Mouse (Mus musculus) cerebellum, adult 2 months (tissue): ENCODE results near the gene Trim38. TPM values are rescaled to one million over a fixed set of nuclear protein-coding genes. Genes with fewer than 3 reads are reported as not detected.
"Not testable (repeated sequence)": the region's sequence is repeated elsewhere in the genome, so short reads cannot be mapped to it uniquely, and the experiment has no call there.

Source experiments
- DNase-seq, 2 experiments: peaks; one replicate each; pipeline ENCODE4 v3.0.0; 2021
- H3K27ac ChIP-seq: fragments of 200-500 bp; 2 replicates; pipeline ENCODE4 v1.5.1; 2012; ENCODE audit warnings: low read length, control low read depth, inconsistent platforms; ENCODE audit not compliant: insufficient read depth
- H3K27me3 ChIP-seq: fragments of 200-500 bp; 2 replicates; pipeline ENCODE4 v1.6.1; 2012; ENCODE audit warnings: inconsistent platforms, mild to moderate bottlenecking, low read length, moderate library complexity; ENCODE audit not compliant: control insufficient read depth, insufficient read depth
- H3K4me1 ChIP-seq: fragments of 200-500 bp; 2 replicates; pipeline ENCODE4 v1.6.1; 2011; ENCODE audit warnings: low read length; ENCODE audit not compliant: control insufficient read depth, insufficient read depth
- H3K4me3 ChIP-seq: fragments of 200-500 bp; replicated peaks from 2 replicates; pipeline ENCODE3; 2011; ENCODE audit warnings: mild to moderate bottlenecking, low read depth, low read length, control low read depth; ENCODE audit not compliant: insufficient read depth
- CTCF ChIP-seq: fragments of 200-500 bp; IDR thresholded peaks from 2 replicates; pipeline ENCODE4 v1.5.1; 2011; ENCODE audit warnings: low read depth, mild to moderate bottlenecking, control low read depth, low read length, moderate library complexity, borderline replicate concordance; ENCODE audit not compliant: insufficient read depth
- POLR2A ChIP-seq: fragments of 200-500 bp; IDR thresholded peaks from 2 replicates; pipeline ENCODE4 v1.6.1; 2011; ENCODE audit warnings: low read length, control low read depth, borderline replicate concordance; ENCODE audit not compliant: insufficient read depth
- WGBS: fragments of 180-500 bp; shearing (Covaris S2); methylation state at CpG from one replicate; pipeline ENCODE4 v1.1.7; 2018; 5-methylcytosine and 5-hydroxymethylcytosine counted together
- polyA plus RNA-seq: library from polyadenylated mRNA; depleted of rRNA; stranded (reverse); fragments of >200 nt; gene quantifications from 2 replicates; pipeline ENCODE4 v1.2.3, GENCODE M21; 2012

Gene Trim38
- polyA plus RNA-seq, 1 experiment, result 0.08 TPM

GRCm38 (mm10) chr13:23749563-23750121, 20.1 kb upstream of the Trim38 start:
- Histone ChIP-seq H3K4me3 (no peak overlapping the region), H3K27me3 (no peaks in the 10 kb centered on the region), H3K4me1 (no peaks in the 10 kb centered on the region), H3K27ac (no peak overlapping the region)
- DNase-seq, result no peak
- no peak for TF ChIP-seq CTCF
- no peak for TF ChIP-seq POLR2A
- 95% methylated on average over 5 of the region's 5 CpGs for WGBS

GRCm38 (mm10) chr13:23750839-23751477, 18.8 kb upstream of the Trim38 start, which contains the start of gene Hist1h2ab:
TSS of gene Hist1h2ab (plus strand) at chr13:23751126.
- Histone ChIP-seq H3K4me3 (peak within 1 kb of the TSS; percentile 60), H3K27ac (peak within 1 kb of the TSS; percentile 23; the same call in 1 of the 2 replicates)
- not testable (repeated sequence) for H3K4me1 ChIP-seq, H3K27me3 ChIP-seq
- 4% methylated on average over 34 of the region's 47 CpGs for WGBS
- peak; percentile 63 to 75 for DNase-seq

GRCm38 (mm10) chr13:23751478-23751956, 18.2 kb upstream of the Trim38 start:
- DNase-seq, result no peak
- WGBS, result 6% methylated on average over 11 of the region's 11 CpGs
- H3K27me3 ChIP-seq, result no peaks in the 10 kb centered on the region
- no peak overlapping the region for H3K4me3 ChIP-seq
- H3K27ac ChIP-seq, result no peak overlapping the region
- TF ChIP-seq POLR2A, result no peak
- TF ChIP-seq CTCF, result no peak
- H3K4me1 ChIP-seq, result no peaks in the 10 kb centered on the region

- not testable (repeated sequence) for H3K4me3 ChIP-seq, H3K27me3 ChIP-seq, H3K4me1 ChIP-seq
Observed at GRCm38 (mm10) chr13:23752067-23752741, 17.5 kb upstream of the Trim38 start, which contains the start of gene Hist1h3b. TSS of gene Hist1h3b (plus strand) at chr13:23752267.

GRCm38 (mm10) chr13:23752742-23753172, 17.0 kb upstream of the Trim38 start:
- no peaks in the 10 kb centered on the region for H3K4me1 ChIP-seq
- H3K4me3 ChIP-seq, result no peak overlapping the region
- 15% methylated on average over 6 of the region's 6 CpGs for WGBS
- DNase-seq, result no peak
- TF ChIP-seq POLR2A (no peak), CTCF (no peak)
- H3K27ac ChIP-seq, result no peak overlapping the region
- no peaks in the 10 kb centered on the region for H3K27me3 ChIP-seq

More at GRCm38 (mm10) chr13:23752067-23752741, 17.5 kb upstream of the Trim38 start, which contains the start of gene Hist1h3b:
- 0 out of 2 replicates have a peak within 1 kb of the TSS, but pooled peaks have one; percentile 23 for H3K27ac ChIP-seq
- peak; percentile 72 to 73 for DNase-seq
- WGBS, result 3% methylated on average over 22 of the region's 47 CpGs

- DNase-seq, result no peak
- no peaks in the 10 kb centered on the region for H3K27me3 ChIP-seq
- H3K4me1 ChIP-seq, result no peaks in the 10 kb centered on the region
- 65% methylated on average over 4 of the region's 4 CpGs for WGBS
- no peak for TF ChIP-seq POLR2A
- no peak for TF ChIP-seq CTCF
- H3K27ac ChIP-seq, result no peak overlapping the region
- no peak overlapping the region for H3K4me3 ChIP-seq
Observed at GRCm38 (mm10) chr13:23753314-23754078, 16.2 kb upstream of the Trim38 start.

- no peak overlapping the region for H3K4me3 ChIP-seq
- no peak for DNase-seq
- H3K27me3 ChIP-seq, result no peaks in the 10 kb centered on the region
- no peak overlapping the region for H3K27ac ChIP-seq
- TF ChIP-seq CTCF (no peak), POLR2A (no peak)
- H3K4me1 ChIP-seq, result no peaks in the 10 kb centered on the region
Observed at GRCm38 (mm10) chr13:23755000-23755399, 14.7 kb upstream of the Trim38 start.
